ENCODE assay signal across 8 mouse cellular contexts in genomic region chr17:21450138-21450704, GRCm38 (mm10). TPM values are rescaled to one million over a fixed set of nuclear protein-coding genes. Genes with fewer than 3 reads are reported as not detected.
A peak's percentile ranks its signal among the peaks of the same experiment; 100 is the strongest.
DNase-seq lines count a peak whose midpoint lies in the region; ATAC-seq and TF ChIP-seq lines count a peak whose summit lies in the region.

TSS of gene Zfp51 (plus strand) at chr17:21450374.

- peak within 1 kb of the TSS; percentile 71 for H3K27ac ChIP-seq in bone marrow, adult 2 months (ENCODE audit: control insufficient read depth, insufficient read depth, low read depth, low read length, poor library complexity)
- peak within 1 kb of the TSS; percentile 98 for H3K27ac ChIP-seq in embryonic facial prominence, embryonic 15.5 days (replicated peaks)
- peak within 1 kb of the TSS; percentile 92 for H3K27ac ChIP-seq in limb, embryonic 14.5 days (replicated peaks; ENCODE audit: low read depth, low read length)
- peak within 1 kb of the TSS; percentile 71 for H3K27ac ChIP-seq in midbrain, postnatal 0 days (ENCODE audit: low read depth, low read length)

- peak; percentile 99 for ATAC-seq in embryonic facial prominence, embryonic 15.5 days (ENCODE audit: insufficient number of reproducible peaks, low FRiP score, low TSS enrichment, low read depth)
- peak; percentile 100 for ATAC-seq in limb, embryonic 14.5 days (ENCODE audit: low FRiP score, low read depth)
- peak; percentile 99 for ATAC-seq in midbrain, postnatal 0 days (ENCODE audit: low FRiP score)

- no peaks in the 10 kb centered on the region for H3K9me3 ChIP-seq in embryonic facial prominence, embryonic 15.5 days (replicated peaks)
- H3K9me3 ChIP-seq in limb, embryonic 14.5 days (ENCODE audit: control insufficient read depth, low read length): no peaks in the 10 kb centered on the region
- H3K9me3 ChIP-seq in midbrain, postnatal 0 days (ENCODE audit: low read length): no peaks in the 10 kb centered on the region

- peak within 1 kb of the TSS; percentile 65 for H3K4me2 ChIP-seq in embryonic facial prominence, embryonic 15.5 days (replicated peaks)
- H3K4me2 ChIP-seq in limb, embryonic 14.5 days (replicated peaks; ENCODE audit: low read depth, low read length, severe bottlenecking): peak within 1 kb of the TSS; percentile 85
- H3K4me2 ChIP-seq in midbrain, postnatal 0 days (ENCODE audit: low read depth, low read length, poor library complexity, severe bottlenecking): peak within 1 kb of the TSS; percentile 65

- H3K9ac ChIP-seq in embryonic facial prominence, embryonic 15.5 days: peak within 1 kb of the TSS; percentile 55
- peak within 1 kb of the TSS; percentile 65 for H3K9ac ChIP-seq in limb, embryonic 14.5 days (ENCODE audit: low read depth, low read length, severe bottlenecking)
- peak within 1 kb of the TSS; percentile 51 for H3K9ac ChIP-seq in midbrain, postnatal 0 days (replicated peaks; ENCODE audit: low read length, poor library complexity, severe bottlenecking)

- H3K36me3 ChIP-seq in embryonic facial prominence, embryonic 15.5 days: peaks cover 3% of the 10 kb centered on the region; the same call in 1 of the 2 replicates
- H3K36me3 ChIP-seq in limb, embryonic 14.5 days (ENCODE audit: control insufficient read depth, insufficient read depth, low read length): no peaks in the 10 kb centered on the region; the same call in 1 of the 2 replicates
- H3K36me3 ChIP-seq in midbrain, postnatal 0 days (ENCODE audit: insufficient read depth, low read length): no peaks in the 10 kb centered on the region

- under 1% methylated on average over 26 of the region's 26 CpGs for WGBS in bone marrow, adult 2 months
- under 1% methylated on average over 26 of the region's 26 CpGs for whole genome bisulfite sequencing in embryonic facial prominence, embryonic 15.5 days
- WGBS in limb, embryonic 14.5 days: under 1% methylated on average over 26 of the region's 26 CpGs
- WGBS in midbrain, postnatal 0 days: under 1% methylated on average over 26 of the region's 26 CpGs

- no peaks in the 10 kb centered on the region for H3K27me3 ChIP-seq in embryonic facial prominence, embryonic 15.5 days
- no peaks in the 10 kb centered on the region for H3K27me3 ChIP-seq in limb, embryonic 14.5 days (ENCODE audit: control insufficient read depth, insufficient read depth, low read length)
- H3K27me3 ChIP-seq in midbrain, postnatal 0 days (ENCODE audit: insufficient read depth, low read length): no peaks in the 10 kb centered on the region

- peak within 1 kb of the TSS; percentile 84 for H3K4me3 ChIP-seq in bone marrow, adult 2 months (replicated peaks; ENCODE audit: control insufficient read depth, low read depth, low read length)
- H3K4me3 ChIP-seq in embryonic facial prominence, embryonic 15.5 days (replicated peaks): peak within 1 kb of the TSS; percentile 66
- H3K4me3 ChIP-seq in limb, embryonic 14.5 days (replicated peaks; ENCODE audit: low read length): peak within 1 kb of the TSS; percentile 67
- H3K4me3 ChIP-seq in midbrain, postnatal 0 days (ENCODE audit: low read depth, low read length): peak within 1 kb of the TSS; percentile 55

- TF ChIP-seq POLR2A in bone marrow, adult 2 months (IDR thresholded peaks at IDR 0.05; ENCODE audit: borderline replicate concordance, control insufficient read depth, low read depth, low read length): peak; percentile 88; the same call in 1 of the 2 replicates
- TF ChIP-seq POLR2A in limb, embryonic 14.5 days (IDR thresholded peaks at IDR 0.05; ENCODE audit: borderline replicate concordance, extremely low read depth, insufficient read depth, insufficient read length): peak; percentile 70; the same call in 1 of the 2 replicates

- H3K4me1 ChIP-seq in bone marrow, adult 2 months (ENCODE audit: control insufficient read depth, insufficient read depth, low read length): peaks cover 2% of the 10 kb centered on the region; the same call in 1 of the 2 replicates
- peaks cover 7% of the 10 kb centered on the region for H3K4me1 ChIP-seq in embryonic facial prominence, embryonic 15.5 days
- H3K4me1 ChIP-seq in limb, embryonic 14.5 days (ENCODE audit: control insufficient read depth, insufficient read depth, low read length): peaks cover 7% of the 10 kb centered on the region; the same call in 1 of the 2 replicates
- H3K4me1 ChIP-seq in midbrain, postnatal 0 days (ENCODE audit: insufficient read depth, low read length): 0 out of 2 replicates have a peak, but pooled peaks cover 4% of the 10 kb centered on the region

- peak; percentile 96 for DNase-seq in 416B (ENCODE audit: low read depth)
- peak; percentile 96 for DNase-seq in heart, adult 8-10 months (ENCODE audit: low spot score)
- peak; percentile 98 for DNase-seq in kidney, adult 9 months
- peak; percentile 93 for DNase-seq in limb, embryonic 14.5 days (ENCODE audit: low spot score)
- DNase-seq in midbrain, postnatal 0 days (ENCODE audit: low spot score): peak; percentile 92
- DNase-seq in spleen, postnatal 14 days (ENCODE audit: low spot score in 2 of 2): peak; percentile 76 to 85

- TF ChIP-seq CTCF in bone marrow, adult 2 months (IDR thresholded peaks at IDR 0.05; ENCODE audit: control insufficient read depth, insufficient read depth, low read length): no peak
- TF ChIP-seq CTCF in midbrain, postnatal 0 days (IDR thresholded peaks at IDR 0.05): no peak

RNA-seq across cellular contexts. Expression of gene Zfp51, which starts in this region (rescaled TPM):
- polyA plus RNA-seq in bone marrow, adult 2 months (2011; ENCODE audit: insufficient read depth, insufficient read length, low replicate concordance, missing spikeins): 3.2 and 6.0 TPM in 2 replicates
- 13.5 and 15.3 TPM in 2 replicates for polyA plus RNA-seq in embryonic facial prominence, embryonic 15.5 days (2015; fragmentation: Nextera tagmentation; extraction: Ambion mirVana)
- 1 to 10 TPM; 7.6 to 8.7 (median 8.0) TPM for total RNA-seq in heart, adult 8-10 months (2022)
- 5.4 and 7.1 TPM in 2 replicates for polyA plus RNA-seq in limb, embryonic 14.5 days (2012; rRNA removed)
- polyA plus RNA-seq in limb, embryonic 14.5 days (2014; fragmentation: Nextera tagmentation; extraction: Ambion mirVana): 14.7 and 16.6 TPM in 2 replicates
- 5.5 and 6.4 TPM in 2 replicates for total RNA-seq in midbrain, postnatal 0 days (2014; rRNA removed)
- 5.9 and 6.9 TPM in 2 replicates for polyA plus RNA-seq in midbrain, postnatal 0 days (2015; fragmentation: Nextera tagmentation; extraction: Ambion mirVana)

Comparison
In these comparisons a context has a peak if more than half of its experiments do, and no peak if none do; other contexts are left out.
1. Peak in every context shown above with its lines: DNase-seq, ATAC-seq, H3K4me3 ChIP-seq and H3K27ac ChIP-seq.